Mouse (Mus musculus) erythroblast, adult 5-6 weeks (primary cell): ENCODE measurements around the gene Nr5a2. TPM values are rescaled to one million over a fixed set of nuclear protein-coding genes. Genes with fewer than 3 reads are reported as not detected.

Source experiments
- ATAC-seq: replicated peaks from 2 replicates; pipeline ENCODE4 v1.8.0; 2016; ENCODE audit warnings: moderate number of reproducible peaks, mild to moderate bottlenecking, moderate TSS enrichment, inconsistent platforms; ENCODE audit not compliant: poor library complexity, low FRiP score, severe bottlenecking
- total RNA-seq, 2 experiments: library from RNA; stranded (forward) in 1 of 2; stranded (reverse) in 1 of 2; fragments of 150-400 nt in 1 of 2; fragments of 200-764, 138-1000 nt in 1 of 2; gene quantifications; 2 replicates each; pipeline versions ENCODE4 v1.2.3 to v1.2.4; 2015 to 2017; ENCODE audit warnings: low replicate concordance in 2 of 2

Nr5a2 gene
- total RNA-seq, 2 experiments from 2014 or later, result not detected

GRCm38 (mm10) chr1:136858724-136859123 lies 101.5 kb downstream of the Nr5a2 start:
- no peak for ATAC-seq

GRCm38 (mm10) chr1:136856104-136856503 lies 104.1 kb downstream of the Nr5a2 start:
- ATAC-seq, result no peak

DNA sequence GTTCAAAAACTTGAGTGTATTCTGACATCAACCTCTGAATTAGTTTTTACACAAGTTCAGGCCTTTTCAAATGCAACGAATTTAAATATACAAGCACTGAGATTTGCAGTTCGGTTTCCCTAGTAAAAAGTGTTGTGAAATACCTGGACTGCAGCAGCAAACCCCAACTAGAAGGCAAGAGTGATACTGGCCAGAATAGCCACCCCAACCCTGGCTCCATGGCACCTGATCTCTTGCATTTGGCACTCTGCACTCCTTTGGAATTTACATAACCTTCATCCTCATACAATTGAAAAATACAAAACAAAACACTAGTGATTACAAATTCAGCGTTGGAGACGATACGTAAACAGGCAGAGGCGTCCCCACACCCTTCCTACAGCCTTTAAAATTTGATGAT lies 111.5 kb downstream of the Nr5a2 start:
- ATAC-seq, result no peak

GRCm38 (mm10) chr1:136846081-136846480 lies 114.2 kb downstream of the Nr5a2 start:
- ATAC-seq, result no peak

- ATAC-seq, result no peak
Observed at GRCm38 (mm10) chr1:136845341-136845740, 114.9 kb downstream of the Nr5a2 start.

GRCm38 (mm10) chr1:136840512-136840911 lies 119.7 kb downstream of the Nr5a2 start:
- ATAC-seq, result no peak

- no peak for ATAC-seq
Observed at GRCm38 (mm10) chr1:136839202-136839601, 121.0 kb downstream of the Nr5a2 start.

DNA sequence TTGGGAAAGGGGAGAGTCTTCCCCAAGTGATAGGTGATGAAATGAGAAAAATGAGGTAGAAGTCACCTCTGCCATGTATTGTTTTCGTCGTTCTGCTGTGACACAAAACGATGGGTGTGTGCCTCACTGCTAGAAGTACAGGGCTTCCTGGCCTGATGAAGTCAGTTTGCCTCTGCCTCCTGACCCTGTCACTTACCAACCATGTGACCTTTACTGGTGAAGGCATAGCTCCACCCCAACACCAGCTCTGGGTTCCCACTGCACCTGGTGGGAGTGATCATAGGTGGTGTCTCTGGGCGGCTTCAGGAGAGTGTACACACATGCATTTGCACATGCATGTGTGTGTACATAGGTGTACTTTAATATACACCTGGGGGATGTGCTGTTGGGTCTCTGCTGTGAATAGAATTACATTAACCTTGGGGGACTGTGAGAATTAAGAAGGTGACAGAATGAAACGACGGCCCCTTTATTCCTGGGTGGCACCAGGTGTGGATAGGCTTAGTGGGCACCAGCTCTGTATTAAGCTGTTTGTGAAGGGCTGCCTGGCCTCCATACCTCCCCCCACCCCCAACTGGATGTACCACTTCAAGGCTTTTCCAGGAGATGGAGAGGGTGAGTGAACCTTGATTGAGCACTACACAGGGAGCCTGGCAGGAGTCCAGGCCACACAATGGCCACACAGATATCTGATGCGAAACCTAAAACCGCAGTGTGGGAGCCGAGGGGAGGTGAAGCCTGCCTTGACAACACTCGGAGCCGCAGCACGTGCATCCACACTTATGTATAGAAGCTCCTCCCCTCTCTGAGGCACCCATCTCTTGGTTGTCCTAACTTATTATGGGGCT lies 127.7 kb downstream of the Nr5a2 start:
- ATAC-seq, result no peak

GRCm38 (mm10) chr1:136830992-136831391 lies 129.3 kb downstream of the Nr5a2 start:
- no peak for ATAC-seq

DNA sequence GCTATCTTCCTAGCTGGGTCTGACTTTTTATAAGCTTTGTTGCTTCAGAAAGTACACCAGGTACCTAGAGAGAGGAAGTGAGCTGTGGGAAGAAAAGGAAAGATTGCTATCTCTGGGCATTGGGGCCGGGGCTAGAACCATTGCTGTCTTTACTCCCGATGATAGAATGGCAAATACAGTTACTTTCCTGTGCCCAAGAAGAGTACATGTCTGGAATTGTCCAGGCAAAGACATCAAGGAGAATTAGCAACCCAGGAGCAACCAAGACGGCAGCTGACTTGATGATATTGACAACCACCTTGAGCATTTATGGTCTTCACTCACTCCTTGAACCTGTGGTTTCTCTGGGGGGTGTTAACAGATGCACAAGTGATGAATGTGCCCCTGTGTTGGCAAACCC lies 130.3 kb downstream of the Nr5a2 start:
- ATAC-seq, result no peak

GRCm38 (mm10) chr1:136823897-136824296 lies 136.4 kb downstream of the Nr5a2 start:
- no peak for ATAC-seq

- ATAC-seq, result no peak
Observed at GRCm38 (mm10) chr1:136800625-136801024, 159.6 kb downstream of the Nr5a2 start.

DNA sequence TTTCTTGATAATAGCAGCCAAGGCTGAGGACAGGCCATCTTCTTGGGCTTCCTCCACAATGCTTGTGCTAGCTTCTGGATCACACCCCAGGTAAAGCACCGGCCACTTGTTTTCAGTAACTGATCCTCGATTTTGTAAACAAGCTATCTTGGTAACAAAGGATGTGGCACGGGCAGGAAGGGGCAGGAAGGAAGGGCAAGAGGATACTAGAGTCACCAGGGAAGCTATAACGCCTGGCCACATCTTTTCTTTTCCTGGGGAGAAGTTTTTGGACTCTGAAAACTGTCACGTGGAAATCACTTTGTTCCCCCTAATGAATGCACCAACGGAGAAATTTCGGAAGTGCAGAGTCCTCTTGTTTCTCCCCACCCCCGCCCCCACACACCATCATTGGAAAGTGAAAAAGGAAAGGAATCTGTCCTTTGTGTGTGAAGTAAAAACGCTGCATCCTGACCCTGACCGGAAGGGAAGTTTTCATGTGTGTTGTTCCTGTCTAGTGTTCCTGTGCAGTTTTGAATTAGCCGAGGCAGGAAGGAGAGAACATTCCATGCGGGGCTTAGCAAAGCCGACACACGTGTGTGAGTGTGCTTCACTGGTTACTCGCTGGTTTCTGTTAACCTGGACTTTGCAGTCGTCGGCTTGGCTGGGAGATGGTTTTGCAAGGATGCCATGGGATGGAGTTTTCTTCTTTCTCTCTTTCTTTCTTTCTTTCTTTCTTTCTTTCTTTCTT lies 163.7 kb downstream of the Nr5a2 start:
- no peak for ATAC-seq

GRCm38 (mm10) chr1:136792957-136793883 lies 167.0 kb downstream of the Nr5a2 start:
- ATAC-seq, result peak; percentile 90
